Mouse (Mus musculus): Measurements from ENCODE around the gene Bmper. TPM values are rescaled to one million over a fixed set of nuclear protein-coding genes. Genes with fewer than 3 reads are reported as not detected.

The Bmper gene
- total RNA-seq, 2 experiments from 2014 or later = 4.0 to 4.4 TPM

DNA sequence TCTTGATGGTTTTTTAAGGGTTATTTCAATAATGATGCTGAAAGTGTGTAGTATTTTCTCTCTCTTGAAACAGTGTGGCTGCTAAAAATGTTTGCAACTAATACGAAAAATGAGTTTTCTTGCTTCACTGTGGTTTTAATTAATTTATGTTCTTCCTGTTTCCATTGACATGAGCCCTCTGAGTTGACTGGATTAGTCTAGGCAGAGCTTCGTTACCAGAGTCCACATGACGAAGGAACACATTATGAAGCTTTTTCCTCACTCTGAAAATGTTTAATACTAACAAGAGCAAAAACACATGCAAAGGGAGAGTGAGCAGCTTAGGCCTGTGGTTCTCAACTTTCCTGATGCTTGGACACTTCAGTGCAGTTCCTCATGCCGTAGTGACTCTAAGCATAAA is 53.4 kb downstream of the Bmper start:
- intact Hi-C loops (cut with DNase I) = no loop called here
- no peak for TF ChIP-seq CTCF (IDR thresholded peaks at IDR 0.05)
- Histone ChIP-seq H3K27ac (no peak overlapping the region), H3K4me3 (no peak overlapping the region)
- DNase-seq = no peak

DNA sequence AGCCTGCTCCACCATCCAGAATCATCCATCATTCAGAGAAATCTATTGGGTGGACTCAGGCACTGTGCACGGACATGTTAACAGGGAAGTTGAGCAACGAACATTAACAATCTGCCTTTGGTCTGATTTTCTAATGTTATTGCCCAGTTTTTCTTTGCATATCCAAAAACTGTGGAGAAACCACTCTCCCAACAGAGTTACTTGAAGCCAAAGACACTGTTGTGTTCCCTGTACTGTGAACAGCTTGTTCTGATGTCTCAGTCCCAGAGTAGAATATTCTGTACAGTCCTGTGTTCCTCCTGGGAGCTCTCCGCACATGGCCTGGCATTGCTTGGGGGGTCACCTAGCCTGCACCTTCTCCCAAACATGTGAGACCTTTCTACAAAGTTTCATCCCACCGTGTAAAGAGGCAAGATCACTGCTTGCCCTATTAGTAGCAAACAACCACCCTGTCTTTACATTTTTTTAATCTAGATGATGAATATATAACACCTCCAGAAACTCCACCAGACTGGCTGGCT is 62.1 kb downstream of the Bmper start:
- peak; percentile 33 for DNase-seq

DNA sequence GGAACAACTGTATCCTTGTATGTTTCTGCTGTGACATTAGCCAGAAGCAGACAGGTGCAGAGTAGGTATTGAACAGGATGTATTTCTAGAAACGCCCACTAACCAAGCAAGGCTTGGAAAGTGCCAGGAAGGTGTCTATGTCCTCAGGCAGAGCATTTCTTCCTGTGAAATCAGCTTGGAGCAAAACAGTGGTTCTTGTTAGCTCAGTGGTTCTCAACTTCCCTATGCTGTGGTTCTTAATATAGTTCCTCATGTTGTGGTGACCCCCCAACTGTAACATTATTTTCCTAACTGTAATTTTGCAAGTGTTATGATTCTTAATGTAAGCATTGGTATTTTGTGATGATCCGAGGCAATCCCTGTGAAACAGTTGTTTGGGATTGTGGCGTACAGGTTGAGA is 70.7 kb downstream of the Bmper start:
- intact Hi-C loops (cut with DNase I) = no loop called here
- DNase-seq = no peak
- H3K4me3 ChIP-seq = no peak overlapping the region
- TF ChIP-seq CTCF (IDR thresholded peaks at IDR 0.05) = no peak
- H3K27ac ChIP-seq = no peak overlapping the region

More for the DNA sequence above, 62.1 kb downstream of the Bmper start:
- Histone ChIP-seq H3K4me3 (no peak overlapping the region), H3K27ac (0 out of 2 replicates have a peak overlapping the region, but pooled peaks have one; percentile 9)
- intact Hi-C loops (cut with DNase I) = no loop called here
- no peak for TF ChIP-seq CTCF (IDR thresholded peaks at IDR 0.05)

DNA sequence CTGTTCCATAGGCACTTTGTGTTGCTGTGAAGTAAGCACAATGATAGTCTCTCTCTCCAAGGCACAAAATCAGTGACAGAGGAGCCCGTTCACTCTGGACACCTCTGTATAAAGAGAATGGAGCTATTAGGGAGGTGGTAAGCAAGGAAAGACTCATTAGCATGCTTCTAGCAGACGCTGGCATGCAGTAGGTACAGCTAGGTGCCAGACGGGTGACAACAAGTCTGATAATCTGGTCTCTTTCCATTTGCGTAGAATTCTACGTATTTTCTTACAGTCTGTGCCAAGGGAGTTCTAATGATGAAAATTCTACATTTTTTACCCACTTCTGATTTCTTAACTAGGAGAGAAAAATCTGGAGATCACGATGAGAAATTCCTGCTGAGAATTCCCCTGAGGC is 72.7 kb downstream of the Bmper start:
- TF ChIP-seq CTCF (IDR thresholded peaks at IDR 0.05) = no peak
- Histone ChIP-seq H3K27ac (no peak overlapping the region), H3K4me3 (no peak overlapping the region)
- intact Hi-C loops (cut with DNase I) = no loop called here
- no peak for DNase-seq

DNA sequence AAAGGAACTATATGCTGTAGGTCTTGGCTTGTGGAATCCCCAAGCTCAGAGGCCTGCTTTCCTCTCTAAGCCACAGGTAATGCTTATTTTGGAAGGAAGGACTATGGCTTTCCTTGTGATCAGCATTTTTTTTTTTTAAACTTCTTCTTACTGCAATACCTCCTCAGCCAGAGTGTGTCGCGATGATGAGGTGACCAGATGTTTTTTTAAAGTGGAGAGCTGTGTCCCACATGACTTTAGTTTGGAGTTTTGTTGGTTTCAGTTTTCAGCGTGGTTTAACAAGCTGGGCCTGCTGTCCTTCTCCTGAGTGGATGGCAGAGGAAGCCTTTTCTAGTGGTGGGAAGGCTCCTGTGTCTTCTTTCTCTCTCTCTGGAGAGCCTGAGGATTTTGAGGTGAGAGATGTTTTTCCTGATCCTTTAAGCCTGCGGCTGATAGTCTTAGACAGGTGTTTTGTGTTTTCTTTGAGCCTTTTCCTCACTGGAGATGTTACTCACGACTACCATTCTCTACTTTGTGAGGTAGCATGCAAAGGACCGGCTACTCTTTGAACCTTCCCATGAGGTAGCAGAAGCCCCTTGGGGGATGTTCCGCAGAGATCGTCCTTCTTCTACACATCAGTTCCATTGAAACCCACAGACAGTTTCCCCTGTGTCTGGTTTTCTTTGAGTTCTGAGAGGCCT is 74.8 kb downstream of the Bmper start:
- no peak; the same call in 1 of the 2 replicates for TF ChIP-seq CTCF (IDR thresholded peaks at IDR 0.05)
- Histone ChIP-seq H3K4me3 (no peak overlapping the region), H3K27ac (peak overlapping the region; percentile 40)
- intact Hi-C loops (cut with DNase I) = no loop called here
- DNase-seq = no peak

DNA sequence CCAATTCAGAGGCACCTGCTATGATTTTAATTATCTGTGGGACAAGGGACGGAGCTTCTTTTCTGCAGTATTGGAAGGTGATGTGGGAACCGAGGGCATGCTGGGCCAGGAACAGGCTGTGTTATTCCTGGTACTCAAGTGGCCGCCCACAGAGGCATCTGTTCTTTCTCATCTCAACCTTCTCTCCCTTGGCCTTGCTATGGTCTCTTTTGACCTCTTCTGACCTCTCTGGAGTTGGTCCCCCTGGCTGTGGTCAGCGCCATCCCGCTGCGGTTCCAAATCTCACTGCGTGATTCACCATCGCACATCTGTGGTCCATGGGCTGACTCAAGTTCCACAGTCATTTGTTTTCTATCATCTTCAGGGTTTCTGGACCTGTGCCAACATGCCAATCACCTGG is 77.5 kb downstream of the Bmper start:
- Histone ChIP-seq H3K27ac (no peak overlapping the region), H3K4me3 (no peak overlapping the region)
- peak; percentile 61 for DNase-seq
- TF ChIP-seq CTCF (IDR thresholded peaks at IDR 0.05) = no peak
- intact Hi-C loops (cut with DNase I) = no loop called here

DNA sequence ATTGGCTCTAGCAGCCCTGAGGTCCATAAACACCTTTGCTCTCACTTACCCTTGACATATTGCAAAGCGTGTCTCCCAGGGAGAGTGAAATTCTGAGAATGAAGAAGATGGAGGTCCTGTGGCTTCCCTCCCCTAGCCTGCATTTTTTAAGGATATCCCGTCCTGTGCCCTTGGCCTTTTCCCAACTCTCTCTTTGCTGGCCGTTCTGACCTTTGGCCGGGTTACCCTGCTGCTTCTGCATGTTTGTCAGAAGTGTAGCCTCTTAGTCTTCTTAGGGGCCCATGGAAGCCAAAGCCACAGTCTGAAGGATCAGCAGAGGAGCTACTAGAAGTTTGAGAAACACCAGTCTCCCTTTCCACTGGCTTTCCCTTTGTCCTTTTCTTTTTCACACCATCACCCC is 82.8 kb downstream of the Bmper start:
- no peak for DNase-seq
- intact Hi-C loops (cut with DNase I) = no loop called here
- no peak overlapping the region; the same call in 1 of the 2 replicates for H3K27ac ChIP-seq
- no peak for TF ChIP-seq CTCF (IDR thresholded peaks at IDR 0.05)
- H3K4me3 ChIP-seq = no peak overlapping the region

DNA sequence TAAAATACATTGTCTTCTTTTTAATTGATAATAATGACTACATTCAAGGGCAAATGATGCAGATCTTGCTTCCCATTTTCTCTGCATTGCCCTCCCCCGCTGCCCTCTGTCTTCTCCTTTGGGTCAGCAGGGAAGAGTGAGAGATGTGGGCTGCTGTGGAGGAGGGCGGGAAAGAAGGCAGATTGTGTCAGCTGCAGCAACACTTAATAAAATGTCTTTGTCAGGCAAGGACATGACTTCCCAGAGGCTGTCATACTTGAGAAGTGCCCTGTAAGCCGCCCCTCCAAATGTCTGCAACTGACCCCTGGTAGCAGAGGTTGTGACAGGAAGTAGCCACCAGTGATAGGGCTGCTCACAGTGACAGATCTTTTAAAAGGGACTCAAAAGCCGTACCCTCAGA is 83.3 kb downstream of the Bmper start:
- H3K27ac ChIP-seq = no peak overlapping the region
- intact Hi-C loops (cut with DNase I) = no loop called here
- H3K4me3 ChIP-seq = no peak overlapping the region
- DNase-seq = no peak
- TF ChIP-seq CTCF (IDR thresholded peaks at IDR 0.05) = no peak

DNA sequence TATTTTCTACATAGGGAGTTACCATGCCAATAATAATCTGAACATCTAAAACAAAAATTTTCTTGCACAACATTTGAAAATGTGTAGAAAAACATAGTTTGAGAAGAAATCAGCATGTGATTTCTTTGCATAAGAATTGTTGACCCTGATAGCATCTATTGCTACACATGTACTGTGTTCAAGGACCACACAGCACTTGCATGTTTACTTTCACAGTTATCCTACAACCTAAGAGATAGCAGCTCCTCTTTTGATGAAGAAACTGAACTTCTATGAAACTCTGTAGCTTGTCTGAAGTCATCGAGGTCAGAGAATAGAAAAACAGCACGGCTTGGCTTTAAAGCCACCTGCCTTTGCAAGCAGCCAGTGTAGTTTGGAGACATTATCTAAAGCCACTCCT is 85.0 kb downstream of the Bmper start:
- intact Hi-C loops (cut with DNase I) = no loop called here
- no peak for TF ChIP-seq CTCF (IDR thresholded peaks at IDR 0.05)
- H3K4me3 ChIP-seq = no peak overlapping the region
- DNase-seq = no peak
- H3K27ac ChIP-seq = no peak overlapping the region

DNA sequence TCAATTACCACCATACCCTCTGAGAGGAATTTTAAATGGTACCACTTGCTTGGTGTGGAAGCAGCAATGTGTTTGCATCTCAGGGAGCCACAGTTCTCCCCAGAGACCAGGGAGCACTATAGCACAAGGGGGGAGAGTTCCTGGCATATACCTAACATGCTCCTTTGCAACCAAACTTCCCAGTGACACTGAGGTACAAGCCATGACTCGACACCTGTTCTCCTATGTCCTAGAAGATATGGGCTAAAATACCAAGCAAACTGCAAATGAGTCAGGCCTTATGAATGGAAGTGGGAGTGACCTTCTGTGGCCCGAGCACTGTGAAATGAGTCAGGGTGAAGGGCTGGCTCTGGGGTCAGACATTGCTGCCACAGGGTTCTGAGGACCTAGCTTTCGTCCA is 88.1 kb downstream of the Bmper start:
- no peak for TF ChIP-seq CTCF (IDR thresholded peaks at IDR 0.05)
- intact Hi-C loops (cut with DNase I) = no loop called here
- H3K27ac ChIP-seq = no peak overlapping the region
- DNase-seq = no peak
- H3K4me3 ChIP-seq = no peak overlapping the region

DNA sequence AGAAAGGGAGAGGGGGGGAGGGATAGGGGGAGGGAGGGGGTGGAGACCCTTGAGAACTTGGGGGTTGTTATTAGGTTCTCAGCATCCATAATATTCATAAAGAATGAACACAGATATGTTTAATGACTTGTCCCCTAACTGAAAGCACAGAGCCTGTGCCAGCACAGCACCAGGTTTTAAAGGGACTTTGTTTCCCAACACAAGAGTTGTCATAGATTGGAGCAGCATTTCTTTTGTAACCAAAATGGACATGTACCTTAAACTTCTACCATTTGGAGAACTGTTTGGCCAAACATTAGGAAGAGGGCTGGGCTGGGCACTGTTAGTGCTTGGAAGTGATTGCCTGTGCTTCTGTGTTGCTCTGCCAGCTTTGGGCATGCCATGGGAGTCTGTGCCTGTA is 89.1 kb downstream of the Bmper start:
- no peak for TF ChIP-seq CTCF (IDR thresholded peaks at IDR 0.05)
- no peak overlapping the region for H3K4me3 ChIP-seq
- intact Hi-C loops (cut with DNase I) = no loop called here
- DNase-seq = no peak
- H3K27ac ChIP-seq = peak overlapping the region; percentile 44; the same call in 1 of the 2 replicates

DNA sequence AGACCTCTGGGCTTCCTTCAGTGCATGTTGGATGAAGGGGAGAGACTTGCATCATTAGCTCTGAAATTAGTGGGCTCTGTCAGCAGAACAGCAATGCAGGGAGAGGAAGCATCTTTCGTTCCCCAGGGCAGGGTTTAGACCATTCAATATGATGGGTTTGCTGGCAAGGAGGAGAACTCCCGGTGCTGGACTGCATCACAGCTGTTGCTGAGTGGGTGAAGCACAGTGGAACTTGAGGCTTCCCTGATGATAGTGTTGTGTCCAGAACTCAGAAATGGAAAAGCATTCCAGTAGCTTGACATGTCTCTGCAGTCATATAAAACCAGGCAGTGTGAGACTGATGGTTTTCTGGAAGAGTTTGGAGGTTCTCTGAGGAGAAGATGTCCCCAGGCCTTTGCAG is 90.0 kb downstream of the Bmper start:
- no peak for TF ChIP-seq CTCF (IDR thresholded peaks at IDR 0.05)
- Histone ChIP-seq H3K4me3 (no peak overlapping the region), H3K27ac (no peak overlapping the region; the same call in 1 of the 2 replicates)
- intact Hi-C loops (cut with DNase I) = no loop called here
- DNase-seq = peak; percentile 24

DNA sequence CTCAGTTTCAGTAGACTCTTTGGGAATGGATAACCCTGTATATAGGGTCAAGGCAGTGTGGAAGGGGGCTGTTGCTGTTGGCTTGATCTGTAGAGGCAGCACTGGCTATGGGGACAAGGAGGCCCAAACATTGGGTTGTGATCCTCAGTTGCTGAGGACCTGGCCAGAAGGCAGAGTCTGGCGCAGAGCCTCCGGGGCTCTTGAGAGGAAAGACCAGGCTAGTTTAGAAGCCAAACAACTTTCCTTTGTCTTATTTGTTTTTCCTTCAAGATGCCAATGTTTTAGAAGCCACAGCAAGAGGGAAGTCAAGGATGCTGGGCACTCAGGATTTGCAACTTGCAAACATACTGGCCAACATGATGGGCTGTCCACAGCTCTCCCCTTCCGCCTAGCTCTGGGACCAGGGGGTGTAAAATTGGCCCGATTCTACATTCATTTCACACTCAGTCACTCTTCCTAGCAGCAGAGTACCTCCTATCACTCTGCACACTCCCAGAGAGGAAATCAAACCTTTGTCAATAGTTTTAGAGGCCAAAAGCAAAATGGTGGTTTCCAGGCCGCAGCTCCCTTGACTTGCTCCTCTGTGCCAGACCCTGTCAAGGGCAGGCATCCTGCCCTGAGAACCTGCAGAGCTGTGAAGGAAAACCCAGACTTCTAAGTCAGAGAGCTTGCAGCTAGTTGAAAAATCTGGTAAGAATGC is 92.9 kb downstream of the Bmper start:
- 0 out of 2 replicates have a peak overlapping the region, but pooled peaks have one; percentile 13 for H3K27ac ChIP-seq
- no peak for DNase-seq
- TF ChIP-seq CTCF (IDR thresholded peaks at IDR 0.05) = no peak
- no peak overlapping the region for H3K4me3 ChIP-seq
- intact Hi-C loops (cut with DNase I) = no loop called here
